Mouse (Mus musculus) CH12F3 (cell line): ENCODE measurements at regions not wholly inside any gene's neighbourhood (a gene's known extent, or its start where the extent isn't known, plus 50 kb on each side); places are given as distances from the start of the nearest gene placed in this dataset.

Source experiments
- in situ Hi-C: fragments of 300-500 bp; cut with MboI; formaldehyde crosslinking; loops from 2 replicates; pipeline ENCODE4 v1.14.3; 2020; ENCODE audit warnings: low sequenced_read_pairs

- in situ Hi-C loops: no loop called here
These were observed 67.4 kb downstream of the Avpr1a start for GRCm38 (mm10) chr10:122515698-122516097.

GRCm38 (mm10) chr10:122519274-122519790, 71.0 kb downstream of the Avpr1a start:
- in situ Hi-C loops: no loop called here

GRCm38 (mm10) chr10:122519981-122520380, 71.7 kb downstream of the Avpr1a start:
- in situ Hi-C loops: no loop called here

- in situ Hi-C loops: no loop called here
These were observed 74.3 kb downstream of the Avpr1a start for GRCm38 (mm10) chr10:122522631-122523030.

- in situ Hi-C loops: loop anchor here (25.0 kb wide), 2 partner anchors 413 to 838 kb away; no protein-coding TSS in a partner anchor
These were observed 77.1 kb downstream of the Avpr1a start for GRCm38 (mm10) chr10:122525360-122525759.

- in situ Hi-C loops: loop anchor here (25.0 kb wide), 2 partner anchors 414 to 839 kb away; no protein-coding TSS in a partner anchor
These were observed 77.5 kb downstream of the Avpr1a start for GRCm38 (mm10) chr10:122525807-122526206.

- in situ Hi-C loops: loop anchor here (25.0 kb wide), 2 partner anchors 416 to 841 kb away; no protein-coding TSS in a partner anchor
These were observed 79.9 kb downstream of the Avpr1a start for GRCm38 (mm10) chr10:122528222-122528621.

- in situ Hi-C loops: loop anchor here (25.0 kb wide), 2 partner anchors 417 to 842 kb away; no protein-coding TSS in a partner anchor
These were observed 80.8 kb downstream of the Avpr1a start for GRCm38 (mm10) chr10:122528973-122529703.

- in situ Hi-C loops: loop anchor here (25.0 kb wide), 2 partner anchors 422 to 847 kb away; no protein-coding TSS in a partner anchor
These were observed 86.4 kb downstream of the Avpr1a start for GRCm38 (mm10) chr10:122534714-122535113.

- in situ Hi-C loops: loop anchor here (25.0 kb wide), 2 partner anchors 423 to 848 kb away; no protein-coding TSS in a partner anchor
These were observed 86.8 kb downstream of the Avpr1a start for GRCm38 (mm10) chr10:122535137-122535536.

- in situ Hi-C loops: loop anchor here (25.0 kb wide), 2 partner anchors 427 to 852 kb away; no protein-coding TSS in a partner anchor
These were observed 91.4 kb downstream of the Avpr1a start for GRCm38 (mm10) chr10:122539655-122540054.

GRCm38 (mm10) chr10:122542573-122542972, 94.3 kb downstream of the Avpr1a start:
- in situ Hi-C loops: loop anchor here (25.0 kb wide), 2 partner anchors 430 to 855 kb away; no protein-coding TSS in a partner anchor

- in situ Hi-C loops: loop anchor here (25.0 kb wide), 2 partner anchors 432 to 857 kb away; no protein-coding TSS in a partner anchor
These were observed 95.9 kb downstream of the Avpr1a start for GRCm38 (mm10) chr10:122544096-122544720.

- in situ Hi-C loops: loop anchor here (25.0 kb wide), 2 partner anchors 433 to 858 kb away; no protein-coding TSS in a partner anchor
These were observed 96.7 kb downstream of the Avpr1a start for GRCm38 (mm10) chr10:122545029-122545428.

GRCm38 (mm10) chr10:122551586-122551985, 103.3 kb downstream of the Avpr1a start:
- in situ Hi-C loops: no loop called here

GRCm38 (mm10) chr10:122553124-122553822, 105.0 kb downstream of the Avpr1a start:
- in situ Hi-C loops: no loop called here

- in situ Hi-C loops: no loop called here
These were observed 105.6 kb downstream of the Avpr1a start for GRCm38 (mm10) chr10:122553851-122554250.

GRCm38 (mm10) chr10:122558660-122559059, 110.4 kb downstream of the Avpr1a start:
- in situ Hi-C loops: no loop called here

GRCm38 (mm10) chr10:122560001-122560695, 111.8 kb downstream of the Avpr1a start:
- in situ Hi-C loops: no loop called here

GRCm38 (mm10) chr10:122561924-122562323, 113.6 kb downstream of the Avpr1a start:
- in situ Hi-C loops: no loop called here
